Mouse (Mus musculus) brain, embryonic 14.5 days (tissue): Measurements from ENCODE around the gene Spata25. TPM values are rescaled to one million over a fixed set of nuclear protein-coding genes. Genes with fewer than 3 reads are reported as not detected.

Experiments used
- DNase-seq: peaks from one replicate; pipeline ENCODE4 v3.0.0-alpha.2; 2011; ENCODE audit warnings: low read depth
- CTCF ChIP-seq: fragments of 200-500 bp; IDR thresholded peaks from 2 replicates; pipeline ENCODE4 v1.5.1; 2012; ENCODE audit warnings: inconsistent platforms, mild to moderate bottlenecking, moderate library complexity, borderline replicate concordance; ENCODE audit not compliant: insufficient read depth, insufficient read length; ENCODE audit errors: extremely low read depth
- POLR2A ChIP-seq: fragments of 200-500 bp; IDR thresholded peaks from 2 replicates; pipeline ENCODE4 v1.6.1; 2012; ENCODE audit warnings: mild to moderate bottlenecking, inconsistent platforms, borderline replicate concordance; ENCODE audit not compliant: poor library complexity, insufficient read depth, insufficient read length, severe bottlenecking; ENCODE audit errors: extremely low read depth
- polyA plus RNA-seq: library from polyadenylated mRNA; depleted of rRNA; stranded (reverse); fragments of >200 nt; gene quantifications from 2 replicates; pipeline ENCODE4 v1.2.3, GENCODE M21; 2012

Gene Spata25
- polyA plus RNA-seq, 1 experiment = not detected

- TF ChIP-seq POLR2A = no peak
- TF ChIP-seq CTCF = no peak
Observed at GRCm38 (mm10) chr2:164821060-164821459, 7.3 kb downstream of the Spata25 start.

GRCm38 (mm10) chr2:164817703-164818102, 10.6 kb downstream of the Spata25 start:
- DNase-seq = peak; percentile 17
- TF ChIP-seq POLR2A (no peak), CTCF (no peak)

More at GRCm38 (mm10) chr2:164821060-164821459, 7.3 kb downstream of the Spata25 start:
- no peak for DNase-seq

- TF ChIP-seq POLR2A = no peak
- no peak for TF ChIP-seq CTCF
- DNase-seq = no peak
Observed at GRCm38 (mm10) chr2:164817206-164817605, 11.1 kb downstream of the Spata25 start.

GRCm38 (mm10) chr2:164815821-164816220, 12.5 kb downstream of the Spata25 start:
- TF ChIP-seq CTCF = no peak
- no peak for TF ChIP-seq POLR2A
- DNase-seq = no peak

- DNase-seq = no peak
Observed at GRCm38 (mm10) chr2:164815348-164815747, 13.0 kb downstream of the Spata25 start.

GRCm38 (mm10) chr2:164813557-164813956, 14.8 kb downstream of the Spata25 start:
- DNase-seq = no peak
- no peak for TF ChIP-seq CTCF
- TF ChIP-seq POLR2A = no peak

More at GRCm38 (mm10) chr2:164815348-164815747, 13.0 kb downstream of the Spata25 start:
- no peak for TF ChIP-seq POLR2A

GRCm38 (mm10) chr2:164806614-164807013, 21.7 kb downstream of the Spata25 start:
- TF ChIP-seq POLR2A (no peak), CTCF (no peak)
- DNase-seq = no peak

- no peak for DNase-seq
Observed at GRCm38 (mm10) chr2:164805332-164805718, 23.0 kb downstream of the Spata25 start.

GRCm38 (mm10) chr2:164804533-164805331, 23.6 kb downstream of the Spata25 start, which contains the start of the genes Acot8 and Zswim3:
Gene Acot8, minus strand, starts transcription at chr2:164804882.
Gene Zswim3, plus strand, starts transcription at chr2:164805098.
- DNase-seq = peak; percentile 99
- peak; percentile 58; the same call in 1 of the 2 replicates for TF ChIP-seq POLR2A
- TF ChIP-seq CTCF = no peak

More at GRCm38 (mm10) chr2:164805332-164805718, 23.0 kb downstream of the Spata25 start:
- TF ChIP-seq POLR2A (no peak), CTCF (no peak)

GRCm38 (mm10) chr2:164803921-164804313, 24.4 kb downstream of the Spata25 start:
- TF ChIP-seq CTCF = no peak
- DNase-seq = no peak

- no peak for TF ChIP-seq POLR2A
- DNase-seq = no peak
Observed at GRCm38 (mm10) chr2:164803201-164803920, 25.0 kb downstream of the Spata25 start.
